Mouse (Mus musculus) left cerebral cortex, adult 18-20 months (tissue): Measurements from ENCODE around the gene Alk. TPM values are rescaled to one million over a fixed set of nuclear protein-coding genes. Genes with fewer than 3 reads are reported as not detected.

ENCODE experiments used
- DNase-seq, 2 experiments: peaks; one replicate each; pipeline ENCODE4 v3.0.0; 2021 to 2022; ENCODE audit warnings: low spot score in 2 of 2, mixed read lengths in 1 of 2
- total RNA-seq, 2 experiments: library from RNA; stranded (reverse); gene quantifications; 2 replicates each; pipeline ENCODE4 v1.2.3; 2021

The Alk gene
- total RNA-seq, 2 experiments from 2014 or later, result 8.4 to 9.1 TPM

DNA sequence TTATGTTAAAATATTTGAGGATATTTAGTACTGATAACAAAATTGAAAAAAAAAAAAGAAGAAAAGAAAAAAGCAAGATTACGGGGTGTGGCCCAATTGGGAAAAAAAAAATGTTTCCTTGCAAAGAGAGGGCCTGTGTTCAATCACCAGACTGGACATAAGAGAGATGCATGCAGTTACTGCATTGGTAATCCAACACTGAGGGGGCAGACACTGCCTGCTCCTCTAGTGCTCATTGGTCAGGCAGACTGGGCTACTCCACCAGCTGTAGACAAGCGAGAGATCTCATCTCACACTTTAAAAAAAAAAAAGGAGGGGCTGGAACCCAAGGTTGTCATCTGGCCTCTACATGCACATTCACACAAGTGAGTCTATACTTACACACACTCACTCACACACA, 199.6 kb downstream of the Alk start:
- DNase-seq, result no peak

DNA sequence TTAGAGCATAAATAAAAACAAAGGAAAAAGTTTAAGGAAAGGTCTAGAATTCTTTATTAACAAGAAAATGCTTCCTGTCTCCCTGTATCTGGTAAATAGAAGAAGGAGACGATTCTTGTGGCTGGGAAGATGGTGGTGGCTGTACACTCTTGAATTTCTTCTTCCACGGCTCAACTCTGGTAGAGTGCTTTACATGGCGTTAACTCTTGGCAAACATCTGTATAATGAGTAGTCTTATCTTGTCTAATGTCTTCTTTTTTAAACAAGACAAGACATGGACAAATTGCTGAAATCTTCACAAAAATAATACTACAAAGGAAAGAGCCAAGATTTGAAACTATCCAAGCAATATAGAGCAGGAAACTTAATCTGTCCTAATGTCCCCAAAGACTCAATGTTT, 202.6 kb downstream of the Alk start:
- DNase-seq, result no peak

DNA sequence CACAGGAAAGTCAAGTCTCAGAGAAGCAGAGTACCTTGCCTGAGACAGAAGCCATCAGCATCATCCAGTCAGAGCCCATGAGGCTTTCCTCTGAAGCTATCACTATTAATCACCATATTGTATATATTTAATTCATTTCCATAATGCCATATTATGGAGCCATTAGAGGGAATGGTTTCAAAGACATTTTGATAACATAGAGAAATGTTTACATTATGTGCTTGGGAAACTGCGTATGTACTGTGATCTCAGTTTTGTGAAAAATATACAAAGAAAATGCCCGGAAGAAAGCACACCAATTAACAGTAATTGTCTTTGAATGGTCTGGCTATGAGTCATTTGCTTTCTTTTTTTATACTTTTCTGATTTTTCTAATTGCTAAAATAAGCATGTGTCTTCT, 203.1 kb downstream of the Alk start:
- no peak for DNase-seq

DNA sequence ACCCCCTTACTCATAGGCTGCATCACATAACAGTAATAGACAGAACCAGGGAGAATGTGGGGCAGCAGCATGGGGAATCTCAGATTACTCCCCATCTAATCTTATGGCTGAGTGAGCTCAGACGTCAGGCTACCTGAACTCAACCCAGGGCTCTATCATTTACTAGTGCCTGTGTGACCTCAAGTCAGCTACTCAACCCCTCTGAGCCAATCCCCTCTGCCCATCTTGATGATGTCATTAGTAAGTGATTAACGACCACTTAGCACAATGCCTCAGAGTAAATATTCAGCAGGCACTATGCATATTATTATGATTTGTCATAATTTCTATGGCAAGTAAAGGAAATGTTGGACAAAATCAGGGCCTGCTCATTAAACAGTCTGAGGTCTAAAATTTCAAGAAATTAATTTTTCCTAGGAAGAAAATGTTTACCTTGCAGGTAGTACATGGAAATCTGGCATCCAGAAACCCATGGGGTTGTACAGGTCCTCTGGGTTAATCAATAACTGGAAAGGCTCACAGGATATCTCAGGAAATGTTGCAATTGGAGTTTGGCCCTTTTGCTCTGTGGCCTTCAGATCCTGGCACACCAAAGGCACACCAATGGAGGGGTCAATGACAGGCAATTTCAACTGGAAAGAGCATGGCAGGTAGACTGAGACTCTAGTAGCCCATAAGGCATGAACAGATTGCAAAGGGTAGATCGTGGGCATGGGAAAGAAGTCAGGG, 204.9 kb downstream of the Alk start:
- DNase-seq, result no peak

DNA sequence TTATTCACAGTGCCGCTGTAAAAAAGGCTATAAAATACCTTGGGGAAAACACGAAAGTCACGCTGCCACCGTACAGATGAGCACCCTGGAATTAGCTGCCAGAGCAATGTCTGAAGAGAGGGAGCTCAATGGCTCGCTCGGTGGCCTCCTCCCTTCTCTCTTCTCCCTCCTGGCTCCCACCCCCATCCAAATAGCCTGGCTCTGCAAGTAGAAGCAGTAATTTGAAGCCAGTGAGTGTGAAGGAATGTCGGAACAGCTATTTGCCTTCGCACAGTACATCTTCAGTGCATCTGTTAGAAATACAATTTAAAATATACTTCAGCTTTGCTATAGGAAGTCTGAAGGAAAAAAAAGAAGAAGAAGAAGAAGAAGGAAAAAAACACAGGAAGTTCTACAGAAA, 208.5 kb downstream of the Alk start:
- no peak for DNase-seq

DNA sequence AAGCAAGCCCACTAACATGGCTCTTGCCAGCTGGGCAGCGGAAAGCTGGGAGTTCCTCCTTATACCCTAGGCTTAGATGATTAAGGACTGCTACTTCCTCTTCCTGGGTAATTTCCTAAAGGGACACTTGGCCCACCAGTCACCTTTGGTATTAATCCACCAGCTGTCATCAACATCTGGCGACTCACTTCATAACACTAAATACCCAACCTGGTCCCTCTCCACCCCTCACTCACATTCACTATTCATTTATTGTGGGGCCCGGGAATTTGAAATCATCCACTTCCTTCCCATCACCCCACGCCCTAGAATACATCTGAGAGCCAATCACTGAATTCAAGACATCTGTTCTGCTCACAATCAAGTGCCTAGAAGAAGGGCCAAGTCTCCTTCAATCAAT, 235.4 kb downstream of the Alk start:
- DNase-seq, result no peak

DNA sequence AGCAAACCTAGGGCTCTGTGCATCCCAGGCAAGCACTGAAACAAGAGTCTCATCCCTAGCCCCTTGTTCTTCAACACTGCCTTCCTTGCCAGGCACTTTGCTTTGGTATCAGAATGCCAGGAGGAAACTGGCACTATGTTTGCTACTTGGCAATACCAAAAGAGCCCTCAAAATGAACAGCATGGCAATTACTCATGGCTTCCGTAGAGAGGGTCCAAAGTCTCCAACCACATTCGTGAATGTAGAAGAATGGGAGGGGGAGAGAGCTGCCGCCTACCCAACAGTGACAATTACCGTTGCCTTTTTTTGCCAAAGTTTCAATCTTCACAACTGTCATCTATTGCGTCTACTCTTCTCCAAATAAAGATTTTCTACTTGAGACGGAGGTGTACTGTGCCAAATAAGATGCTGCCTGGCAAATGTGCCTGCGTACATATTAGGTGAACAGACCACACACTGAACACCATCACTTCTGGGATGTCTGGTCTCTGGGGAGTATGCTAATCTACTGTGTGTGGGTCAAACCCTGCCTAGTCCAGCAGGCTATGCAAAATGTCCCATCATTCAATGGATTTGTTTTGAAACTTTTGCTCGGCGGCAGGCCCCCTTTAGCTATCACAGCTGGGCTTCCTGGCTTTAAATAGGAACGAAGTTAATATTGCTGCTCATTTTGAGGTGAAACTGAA, 241.5 kb downstream of the Alk start:
- DNase-seq, result no peak

DNA sequence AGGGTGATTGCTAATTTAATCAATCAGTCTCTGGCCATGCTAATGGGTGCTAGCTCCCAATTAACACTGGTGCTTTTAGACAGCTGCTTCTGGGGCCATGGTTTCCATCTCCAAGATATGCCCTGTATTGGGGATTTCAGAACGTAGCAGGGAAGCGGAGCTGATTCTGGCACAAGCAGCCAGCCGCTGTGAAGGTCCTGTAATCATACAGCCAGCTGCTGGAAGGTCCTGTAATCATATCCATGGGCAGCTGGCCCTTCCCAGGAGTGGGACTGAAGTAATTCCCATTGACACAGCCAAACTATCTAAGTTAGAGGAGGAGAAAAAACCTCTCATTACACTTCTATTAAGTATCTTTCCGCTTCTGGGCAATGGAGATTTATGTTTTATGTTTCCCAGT, 242.5 kb downstream of the Alk start:
- DNase-seq, result no peak

DNA sequence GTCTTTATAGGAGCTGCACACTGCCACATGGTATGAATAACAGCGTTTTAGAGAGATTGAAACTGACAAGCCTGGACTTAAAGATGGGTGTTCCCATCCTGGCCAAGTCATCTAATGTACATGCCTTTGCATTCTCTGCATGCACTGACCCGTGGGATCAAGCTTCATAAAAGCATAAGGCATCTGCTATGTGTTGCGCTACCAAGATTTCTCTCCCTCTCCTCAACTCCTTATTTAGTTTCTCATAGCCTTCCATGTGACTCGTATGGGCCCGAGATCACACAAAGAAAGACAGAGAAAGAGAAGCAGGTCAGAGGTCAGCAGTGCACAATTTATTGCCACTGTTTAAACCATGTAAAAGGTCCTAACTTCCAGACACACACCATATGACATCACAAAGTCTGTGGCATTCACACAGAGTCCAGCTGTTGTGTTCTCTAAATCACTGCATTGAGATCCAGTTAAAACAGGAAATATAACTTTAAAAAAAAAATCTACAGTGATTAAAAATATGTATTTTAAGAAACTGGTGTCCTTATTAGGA, 247.6 kb downstream of the Alk start:
- no peak for DNase-seq

DNA sequence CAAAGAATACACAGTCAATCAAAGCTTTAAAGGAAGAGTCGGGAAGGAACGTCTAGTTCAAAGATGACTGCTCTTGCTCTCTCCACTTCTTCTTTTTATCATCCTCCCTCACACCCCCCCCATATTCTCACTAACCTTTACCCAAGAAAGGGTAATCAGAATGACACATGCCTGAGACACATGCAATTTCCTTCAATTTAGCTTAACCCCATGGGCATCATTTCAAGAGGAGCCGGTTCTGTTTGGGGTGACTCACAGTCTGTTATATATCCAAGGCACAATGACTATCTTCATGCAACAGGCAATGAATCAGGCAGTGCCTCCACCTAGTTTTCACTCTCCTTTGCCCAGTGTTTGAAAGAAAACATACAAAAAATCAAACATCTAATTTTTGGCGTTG, 265.0 kb downstream of the Alk start:
- no peak for DNase-seq

DNA sequence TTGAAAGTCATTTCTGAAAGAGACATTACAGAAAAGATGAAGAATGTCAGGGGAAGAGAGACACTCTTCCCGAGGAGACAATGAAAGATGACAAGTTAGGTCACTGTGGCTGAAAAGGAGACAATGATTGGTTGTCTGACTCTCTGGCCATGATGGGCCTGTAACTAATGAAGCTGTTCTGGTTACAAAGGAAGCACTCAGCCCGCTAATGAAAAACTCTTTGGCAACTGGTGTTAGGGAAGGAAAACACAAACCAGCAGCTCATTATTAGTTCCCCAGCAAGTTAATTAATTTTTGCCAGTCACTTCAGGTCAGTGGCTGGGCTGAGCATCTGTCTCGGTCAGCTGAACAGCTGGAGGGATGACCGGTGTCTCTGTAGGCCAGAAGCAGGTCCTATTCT, 271.5 kb downstream of the Alk start:
- no peak for DNase-seq

DNA sequence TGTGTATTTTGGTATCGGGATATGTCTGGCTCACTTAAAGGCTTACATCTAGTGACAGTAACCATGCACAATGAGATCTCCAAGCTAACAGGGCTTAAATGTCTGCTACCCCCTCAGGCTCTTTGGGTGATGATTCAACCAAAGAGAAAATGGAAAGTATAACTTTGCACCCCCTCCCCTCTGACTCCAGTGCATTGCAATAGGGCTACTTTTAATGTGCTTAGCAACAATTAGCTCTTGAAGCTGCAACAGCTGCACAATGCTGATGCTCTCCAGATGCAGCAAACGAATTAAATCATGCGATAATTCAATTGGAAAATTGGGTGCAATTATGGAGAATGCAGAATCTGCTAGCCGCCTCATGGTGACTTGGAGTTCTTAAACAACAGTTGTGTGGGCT, 278.5 kb downstream of the Alk start:
- no peak for DNase-seq

DNA sequence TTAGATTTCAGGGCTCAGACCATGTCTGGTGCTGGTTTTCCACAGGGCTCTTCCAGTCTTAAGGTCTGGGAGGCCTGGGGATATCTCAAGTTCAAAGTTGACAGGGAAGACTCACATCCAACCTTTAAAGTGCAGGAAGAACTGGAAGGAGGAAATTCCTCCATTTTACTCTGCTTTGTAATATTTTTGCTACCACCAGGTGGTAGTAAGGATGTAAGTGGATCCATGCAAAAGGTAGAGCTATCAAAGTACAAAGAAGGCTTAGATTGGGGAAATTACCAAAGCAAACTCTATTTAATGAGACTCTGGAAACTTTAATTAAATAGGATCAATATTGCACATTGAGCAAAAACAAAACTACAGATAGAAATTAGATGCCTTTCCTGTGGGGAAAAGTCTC, 284.9 kb downstream of the Alk start:
- DNase-seq, result no peak

DNA sequence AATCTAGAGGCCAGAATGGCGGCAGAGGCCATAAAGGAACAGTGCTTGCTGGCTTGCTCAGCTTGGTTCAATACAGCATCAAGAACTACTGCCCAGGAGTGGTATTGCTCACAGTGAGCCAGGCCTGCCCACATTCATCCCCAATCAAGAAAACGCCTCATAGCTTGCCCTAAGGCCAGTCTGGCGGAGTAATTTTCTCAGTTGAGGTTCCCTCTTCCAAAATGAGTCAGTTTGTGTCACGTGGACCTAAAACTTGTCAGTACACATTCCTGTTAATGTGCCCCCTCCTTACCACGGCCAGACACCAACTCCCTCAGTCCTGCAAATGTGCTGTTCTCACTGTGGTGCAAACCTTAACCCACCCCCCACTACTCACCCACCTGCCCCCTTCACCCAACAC, 304.8 kb downstream of the Alk start:
- no peak for DNase-seq

DNA sequence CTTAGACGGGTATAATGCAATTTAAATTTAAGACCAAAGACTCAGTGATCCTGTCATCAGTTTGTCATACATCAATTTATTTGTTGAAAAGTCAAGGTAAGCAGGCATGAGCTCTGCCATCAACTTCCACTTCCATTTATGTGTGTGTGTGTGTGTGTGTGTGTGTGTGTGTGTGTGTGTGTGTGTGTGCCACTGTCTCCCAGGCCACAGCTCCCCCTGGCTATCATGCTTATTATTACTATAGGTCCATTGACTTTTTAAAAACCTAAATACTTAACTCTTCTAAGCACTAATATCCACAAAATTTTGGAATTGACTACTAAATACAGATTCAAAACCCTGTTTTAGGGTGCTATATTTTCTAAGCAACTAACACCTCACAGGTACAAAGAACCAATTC, 308.1 kb downstream of the Alk start:
- DNase-seq, result no peak

DNA sequence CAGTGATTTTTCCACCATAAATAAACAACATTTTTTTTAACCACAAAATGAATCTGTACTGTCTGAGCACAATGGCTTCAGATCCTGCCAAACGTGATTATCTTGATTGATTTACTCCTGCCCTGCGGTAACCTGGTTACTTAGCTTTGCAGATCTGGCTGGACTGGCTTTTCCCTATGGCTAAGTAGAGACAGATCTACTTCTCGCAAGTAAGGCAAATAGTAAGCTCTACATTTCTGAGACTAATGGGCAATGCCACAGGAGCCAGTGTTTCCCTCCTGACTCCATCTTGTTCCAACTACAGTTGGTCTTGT, 311.2 kb downstream of the Alk start:
- no peak for DNase-seq

DNA sequence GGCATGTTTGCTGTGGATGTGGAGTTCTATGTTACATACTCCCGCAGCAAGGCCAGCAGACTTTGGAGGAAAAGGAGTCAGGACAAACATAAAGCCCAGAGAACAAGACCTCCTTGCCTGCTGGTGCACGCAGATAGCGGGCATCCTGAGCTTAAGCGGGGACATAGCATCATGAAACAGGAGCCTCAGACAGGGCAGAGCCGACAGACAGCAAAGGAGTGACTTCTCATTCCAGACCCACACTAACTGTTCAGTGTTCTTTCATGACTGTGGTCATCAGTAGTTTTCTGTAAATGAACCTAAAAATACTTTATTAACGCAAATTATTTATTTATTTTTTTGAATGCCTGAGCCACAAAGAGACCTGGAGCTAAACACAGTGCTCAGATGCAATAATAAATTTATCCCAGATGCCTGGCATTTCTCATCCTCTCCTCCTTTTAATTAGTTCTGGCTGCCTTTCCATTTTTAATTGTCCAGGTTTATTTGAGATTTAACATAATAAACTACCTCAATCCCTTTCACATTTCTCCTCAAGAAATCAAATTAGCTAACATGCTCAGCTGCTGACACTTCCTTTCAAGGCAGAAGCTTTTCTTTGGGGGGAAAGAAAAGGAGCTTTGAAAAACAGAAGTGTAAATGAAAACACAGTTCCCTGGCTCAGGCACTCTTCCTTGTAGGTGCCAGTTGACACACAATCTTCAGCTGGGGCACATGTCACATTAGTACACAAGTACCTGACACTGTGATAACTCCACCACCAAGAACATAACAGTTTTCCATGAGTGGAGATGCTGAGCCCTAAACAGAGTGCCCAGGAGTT, 311.8 kb downstream of the Alk start:
- no peak for DNase-seq

DNA sequence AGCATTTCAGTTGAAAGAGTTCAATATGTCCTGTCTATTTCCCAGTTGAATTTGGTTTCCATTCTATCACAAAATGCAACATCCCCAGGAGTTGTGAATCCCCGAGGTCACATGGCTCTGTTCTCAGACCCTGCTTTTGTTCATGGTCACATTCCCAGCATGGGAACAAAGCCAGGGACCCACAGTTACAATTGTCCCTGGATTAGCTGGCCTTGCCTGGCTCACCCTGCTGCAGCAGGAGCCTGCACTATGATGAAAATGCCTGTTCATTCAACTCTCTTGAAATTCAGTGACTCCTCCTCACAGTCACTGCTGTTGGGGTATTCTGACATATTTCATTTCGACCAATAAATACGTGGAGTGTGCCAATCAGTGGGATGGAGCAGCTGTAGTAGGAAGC, 318.5 kb downstream of the Alk start:
- no peak for DNase-seq

DNA sequence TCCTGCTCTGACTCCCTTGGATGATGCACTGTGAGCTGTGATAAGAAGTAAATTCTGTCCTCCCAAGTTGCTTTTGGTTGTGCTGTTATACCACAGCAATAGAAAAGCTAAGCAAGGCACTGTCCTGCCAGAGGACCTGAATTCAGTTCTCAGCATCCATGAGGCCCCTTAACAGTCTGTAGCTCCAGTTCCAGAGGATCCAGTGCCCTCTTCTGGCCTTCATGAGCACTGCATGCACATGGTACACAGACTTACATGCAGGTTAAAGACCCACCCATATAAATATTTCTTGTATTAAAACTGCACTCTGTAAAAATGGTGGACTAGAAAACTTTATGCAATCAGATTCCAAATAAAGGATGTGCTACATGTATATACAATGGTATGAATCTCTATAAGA, 326.1 kb downstream of the Alk start:
- DNase-seq, result no peak

DNA sequence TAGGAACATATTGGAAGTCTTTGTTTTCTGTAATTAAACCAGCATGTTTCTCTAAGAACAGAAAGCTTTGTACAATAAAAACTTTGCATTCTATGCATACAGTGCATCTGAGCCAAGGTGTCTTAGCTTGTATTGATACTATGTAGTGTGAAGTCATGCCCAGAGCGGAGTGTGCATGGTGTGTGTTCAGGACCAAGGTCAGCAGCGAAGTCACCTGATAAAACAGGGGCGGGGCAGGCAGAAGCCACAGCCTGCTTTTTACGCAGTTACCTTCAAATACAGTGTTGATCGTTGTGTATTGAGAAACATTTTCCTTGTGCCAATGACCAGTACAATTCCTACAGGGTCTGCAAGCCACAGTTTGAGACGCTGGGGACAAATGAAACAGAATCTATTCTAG, 327.6 kb downstream of the Alk start:
- DNase-seq, result no peak

DNA sequence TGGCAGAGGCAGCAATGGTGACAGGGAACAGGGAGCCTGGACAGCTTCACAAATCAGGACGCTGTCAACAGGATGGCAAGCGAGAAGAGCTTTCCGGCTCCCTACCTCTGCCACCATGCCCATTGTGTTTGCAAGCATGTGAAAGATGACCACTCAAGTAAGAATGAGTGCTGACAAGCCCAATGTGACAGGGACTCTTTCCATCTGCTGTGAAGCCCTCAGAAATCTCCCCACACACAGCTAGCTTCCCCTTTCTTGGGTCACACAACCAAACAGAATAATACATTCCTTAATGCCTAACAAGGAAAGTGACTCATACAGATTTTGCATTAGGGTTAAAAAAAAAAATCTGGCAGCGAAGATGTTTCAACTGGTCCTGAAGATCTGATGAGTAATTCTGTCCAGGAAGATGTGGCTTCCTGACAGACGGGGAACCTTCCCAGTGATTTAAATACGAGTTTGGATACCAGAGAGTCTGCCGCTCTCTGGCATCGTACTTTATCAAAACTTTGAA, 329.0 kb downstream of the Alk start:
- no peak for DNase-seq

DNA sequence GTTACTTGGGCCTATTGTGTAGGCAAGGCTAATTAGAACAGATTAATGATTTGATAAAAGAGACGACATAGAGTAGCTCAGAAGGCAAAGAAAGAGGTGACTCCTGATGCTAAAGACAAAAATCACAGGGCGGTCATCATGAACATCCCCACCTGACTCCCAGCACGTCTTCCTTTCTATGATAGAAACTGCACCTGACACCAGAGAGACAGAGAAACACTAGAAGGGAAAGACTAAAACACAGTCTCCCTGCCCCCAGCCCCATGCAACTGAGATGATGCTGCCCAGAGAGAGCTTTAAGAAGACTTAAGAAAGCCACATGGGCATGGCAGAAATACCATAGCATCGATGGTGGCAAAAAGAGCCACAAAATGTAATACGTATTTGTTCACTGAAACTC, 330.2 kb downstream of the Alk start:
- no peak for DNase-seq
